Mouse (Mus musculus): ENCODE data around the gene Pls3. TPM values are rescaled to one million over a fixed set of nuclear protein-coding genes. Genes with fewer than 3 reads are reported as not detected.

The Pls3 gene
- total RNA-seq (2021), result 10 to 100 TPM; 17.8 to 20.7 TPM
- long read RNA-seq, experiment 1, transcript Pls3-204 (16 exons, 3,149 nt), result major isoform, 12 of 23 reads
- long read RNA-seq, experiment 1, partial matches to known transcripts, result 1 of 23 reads
- long read RNA-seq, experiment 1, other reads (novel, unspliced or antisense), result 7 of 23 reads
- long read RNA-seq, experiment 2, transcript Pls3-204 (16 exons, 3,149 nt), result major isoform, 31 of 40 reads
- long read RNA-seq, experiment 2, partial matches to known transcripts, result 4 of 40 reads
- long read RNA-seq, experiment 2, other reads (novel, unspliced or antisense), result 3 of 40 reads

DNA sequence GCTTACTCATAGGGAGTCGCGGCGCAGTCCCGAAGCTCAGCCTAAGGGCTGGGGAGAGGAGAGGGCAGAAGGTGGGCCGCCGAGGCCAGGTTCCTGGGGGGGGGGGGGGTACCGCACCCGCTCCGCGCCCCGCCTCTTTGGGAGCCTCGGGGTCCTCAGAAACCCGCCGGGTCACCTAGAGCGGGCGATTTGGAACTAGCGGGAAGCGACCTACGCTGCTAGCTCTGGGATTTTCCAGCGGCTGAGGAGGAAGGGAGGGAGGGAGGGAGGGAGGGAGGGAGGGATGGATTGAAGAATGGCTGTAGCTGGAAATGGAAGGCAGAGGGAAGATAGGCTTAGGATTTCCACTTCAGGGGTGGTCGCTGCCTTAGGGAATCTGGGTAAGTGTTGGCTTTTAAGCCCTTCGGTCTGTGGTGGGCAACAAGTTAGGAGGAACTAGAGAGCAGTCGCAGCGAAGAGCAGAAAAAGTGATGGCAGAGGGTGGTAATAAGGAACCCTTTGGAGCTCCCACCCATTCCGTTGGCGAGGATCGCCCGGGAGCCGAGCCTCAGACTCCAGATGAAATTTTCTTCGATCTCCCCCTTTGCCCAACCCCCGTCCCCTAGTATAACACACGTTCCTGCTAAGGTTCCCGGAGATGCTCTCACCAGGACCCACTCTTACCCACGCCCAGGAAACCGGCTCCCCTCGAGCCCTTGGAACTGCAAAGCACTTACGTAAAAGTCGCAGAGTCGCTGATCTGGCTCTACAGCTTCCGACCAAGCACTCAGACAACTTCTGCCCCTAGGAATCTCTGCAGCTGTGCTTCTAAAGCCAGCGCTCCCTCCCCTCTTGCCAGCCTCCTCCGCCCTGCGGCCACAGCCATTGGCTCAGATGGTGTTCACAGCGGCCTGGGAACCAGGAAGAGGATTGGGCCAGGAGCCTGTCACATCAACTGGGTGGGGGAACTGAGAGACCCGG is at the start of gene Pls3:
Gene Pls3 (minus strand): TSS at position 851 of the 960 bp plus-strand sequence.
- peak; percentile 85 for DNase-seq

DNA sequence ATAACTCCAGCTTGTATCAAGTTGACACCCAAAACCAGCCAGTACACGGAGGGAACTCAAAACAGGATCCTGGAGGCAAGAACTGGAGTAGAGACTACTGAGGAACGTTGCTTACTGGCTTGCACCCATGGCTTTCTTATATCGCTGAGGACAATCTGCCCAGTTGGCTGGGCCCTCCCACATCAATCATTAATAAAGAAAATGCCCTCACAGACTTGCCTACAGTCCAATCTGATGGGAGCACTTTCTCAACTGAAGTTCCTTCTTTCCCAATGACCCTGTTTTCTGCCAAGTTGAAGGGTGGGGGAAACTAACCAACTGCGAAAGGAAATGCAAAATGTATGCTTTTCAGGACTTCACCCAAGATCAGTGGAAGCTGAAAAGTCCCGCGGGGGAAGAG is 20.7 kb upstream of the Pls3 start:
- DNase-seq, result no peak

DNA sequence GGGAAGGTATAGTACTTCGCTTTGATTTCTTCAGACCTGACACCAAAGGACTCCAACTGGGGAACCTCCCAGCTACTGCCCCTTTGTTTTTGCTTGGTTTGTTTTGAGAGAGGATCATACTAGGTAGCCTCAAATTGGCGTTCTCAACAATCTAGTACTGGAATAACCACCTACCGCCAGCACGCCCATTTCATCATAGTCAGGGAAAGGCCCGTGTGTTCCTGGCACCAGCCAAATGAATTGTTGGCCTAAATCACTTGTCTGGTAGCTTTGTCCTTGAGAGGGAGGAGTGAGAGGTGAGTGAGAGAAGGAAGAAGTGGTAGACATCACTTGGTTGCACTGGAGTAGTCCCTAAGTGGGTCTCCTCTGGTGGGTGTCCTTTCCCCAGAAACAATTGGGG is 584 bp upstream of the Pls3 start:
- DNase-seq, result no peak

DNA sequence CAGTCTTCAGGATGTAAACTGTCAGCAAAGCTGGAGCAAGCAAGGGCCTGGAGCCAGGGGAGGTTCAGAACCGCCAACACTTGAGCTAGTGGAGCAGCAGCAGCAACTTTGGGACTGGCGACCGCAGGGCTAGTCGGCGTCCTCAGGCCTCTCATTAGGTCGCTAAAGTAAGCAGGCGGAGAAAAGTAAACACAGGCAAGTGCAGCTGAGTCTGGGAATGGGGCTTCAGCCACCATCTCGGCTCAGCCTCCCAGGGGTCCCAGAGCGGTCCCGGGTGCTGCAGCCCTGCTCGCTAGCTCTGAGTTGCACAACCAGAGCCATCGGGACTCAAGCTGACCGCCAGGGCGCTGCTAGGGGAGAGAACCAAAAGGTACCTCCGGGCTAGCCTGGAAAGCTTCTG is 1.2 kb downstream of the Pls3 start:
- DNase-seq, result peak; percentile 33

DNA sequence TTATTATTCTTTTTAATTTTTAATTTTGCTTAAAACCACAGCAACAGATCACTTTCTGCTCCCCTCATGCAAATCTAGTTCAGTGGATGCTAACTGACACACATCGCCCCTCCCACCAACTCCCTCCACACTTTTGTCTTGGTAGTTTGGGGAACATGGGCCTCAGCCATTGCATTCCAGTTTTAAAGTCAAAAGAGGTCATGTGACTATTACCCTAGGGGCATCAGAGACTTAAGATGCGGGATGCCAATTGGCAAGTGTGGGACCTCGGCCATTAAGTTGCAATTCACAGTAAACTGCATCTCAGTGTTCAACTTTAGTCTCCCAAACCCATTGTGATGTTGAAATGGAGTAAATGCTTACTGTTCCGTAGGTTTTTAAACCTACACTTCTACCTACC is 1.7 kb downstream of the Pls3 start:
- no peak for DNase-seq

DNA sequence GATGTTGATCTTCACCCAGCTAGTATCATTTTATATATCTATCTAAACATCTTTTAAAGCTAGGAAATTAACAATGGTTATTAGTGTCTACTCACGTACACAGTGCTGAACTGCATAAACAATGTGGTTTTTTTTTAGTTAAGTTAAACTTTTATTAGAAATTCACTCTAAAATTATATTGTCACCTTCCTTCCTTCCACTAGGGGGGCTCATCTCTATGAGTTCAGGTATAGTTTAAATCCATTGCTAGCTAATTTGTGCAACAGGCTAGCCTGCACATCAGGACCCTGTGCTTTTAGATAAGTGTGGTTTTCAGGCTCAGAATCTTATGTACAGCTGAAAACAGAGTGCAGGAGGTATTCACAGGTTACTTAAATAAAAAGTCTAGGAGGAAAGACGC is 3.1 kb downstream of the Pls3 start:
- DNase-seq, result no peak

DNA sequence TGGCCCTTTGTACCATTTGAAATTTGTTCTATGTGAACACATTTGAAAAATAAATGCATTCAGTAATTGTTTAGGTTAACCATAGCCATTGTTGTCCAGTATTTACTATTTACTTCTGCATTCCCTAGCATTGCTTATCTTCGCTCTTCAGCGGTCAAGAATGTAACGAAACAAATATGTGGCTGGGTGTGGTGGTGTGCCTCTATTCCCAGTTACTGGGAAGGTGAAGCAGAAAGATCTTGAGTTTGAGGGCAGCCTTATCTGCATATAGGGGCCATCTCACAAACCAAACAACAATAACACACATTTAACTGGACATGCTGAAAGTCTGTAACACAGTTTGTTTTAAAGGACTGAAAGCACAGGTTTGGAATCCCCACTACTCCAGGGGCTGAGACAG is 13.3 kb downstream of the Pls3 start:
- DNase-seq, result no peak

DNA sequence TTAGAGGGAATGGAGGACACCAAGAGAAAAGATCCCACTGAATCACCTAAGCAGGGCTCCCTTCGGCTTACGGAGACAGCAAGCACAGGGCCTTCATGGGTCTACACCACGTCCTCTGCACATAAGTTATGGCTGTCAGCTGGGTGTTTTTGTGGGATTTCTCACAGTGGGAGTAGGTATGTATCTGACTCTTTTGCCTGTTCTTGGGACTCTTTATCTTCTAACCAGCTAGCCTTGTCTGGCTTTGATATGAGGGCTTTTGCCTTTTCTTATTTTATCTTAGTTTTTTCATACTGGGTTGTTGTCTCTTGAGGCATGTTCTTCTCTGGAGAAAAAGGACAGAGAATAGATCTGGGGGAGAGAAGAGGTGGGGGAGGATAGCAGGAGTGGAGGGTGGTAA is 20.7 kb downstream of the Pls3 start:
- no peak for DNase-seq

DNA sequence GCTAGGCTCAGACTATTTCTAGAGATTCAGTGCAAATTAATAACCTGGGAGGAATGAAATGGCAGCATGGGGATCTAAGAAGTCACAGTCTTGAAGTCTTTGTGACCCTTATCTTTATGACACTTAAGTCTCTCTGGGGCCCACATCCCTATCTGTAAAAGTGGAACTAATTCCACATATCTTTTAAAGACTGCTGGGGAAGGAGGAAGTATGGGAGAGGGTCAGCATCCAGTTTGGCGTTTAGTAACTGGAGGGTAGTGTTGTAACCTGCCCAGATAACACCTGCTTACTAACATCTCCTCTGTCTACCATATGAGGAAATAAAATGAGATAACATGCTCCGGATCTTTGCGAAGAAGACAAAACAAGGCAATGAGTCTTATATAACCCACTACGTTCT is 30.7 kb downstream of the Pls3 start:
- DNase-seq, result no peak

DNA sequence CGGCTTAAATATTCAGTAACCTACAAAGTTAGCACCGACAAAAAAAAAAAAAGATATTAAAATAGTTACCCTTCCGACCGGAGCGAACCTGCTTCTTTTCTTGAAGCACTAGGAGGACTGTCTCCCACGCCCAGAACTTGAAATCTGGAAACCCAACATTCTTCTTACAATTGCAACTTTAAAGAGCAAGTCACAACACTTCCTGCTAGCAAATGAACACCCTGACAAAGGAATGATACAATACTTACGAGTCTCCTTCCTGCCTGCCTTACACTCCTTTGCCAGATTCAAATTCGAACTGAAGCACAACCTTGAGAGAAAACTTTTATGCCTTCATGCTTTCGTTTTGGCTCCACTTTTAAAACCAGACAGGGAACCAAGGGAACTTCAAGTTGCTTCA is 32.1 kb downstream of the Pls3 start:
- DNase-seq, result no peak

DNA sequence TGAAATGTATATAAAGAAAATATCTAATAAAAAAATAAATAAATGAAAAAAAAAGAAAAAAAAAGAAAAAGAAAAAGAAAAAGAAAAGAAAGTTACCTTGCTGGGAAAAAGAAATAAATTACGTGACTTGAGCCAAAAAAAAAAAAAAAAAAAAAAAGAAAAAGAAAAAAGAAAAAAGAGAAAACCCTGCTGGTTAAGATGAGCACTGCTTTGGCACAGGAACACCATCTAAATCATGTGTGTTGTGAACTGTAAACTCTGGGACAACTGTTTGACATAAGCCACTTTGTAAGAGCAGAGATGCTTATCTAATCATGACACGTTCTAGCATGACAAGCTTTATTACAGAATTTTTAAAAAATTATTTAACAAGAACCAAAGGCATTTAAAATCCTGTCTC is 32.9 kb downstream of the Pls3 start:
- no peak for DNase-seq

DNA sequence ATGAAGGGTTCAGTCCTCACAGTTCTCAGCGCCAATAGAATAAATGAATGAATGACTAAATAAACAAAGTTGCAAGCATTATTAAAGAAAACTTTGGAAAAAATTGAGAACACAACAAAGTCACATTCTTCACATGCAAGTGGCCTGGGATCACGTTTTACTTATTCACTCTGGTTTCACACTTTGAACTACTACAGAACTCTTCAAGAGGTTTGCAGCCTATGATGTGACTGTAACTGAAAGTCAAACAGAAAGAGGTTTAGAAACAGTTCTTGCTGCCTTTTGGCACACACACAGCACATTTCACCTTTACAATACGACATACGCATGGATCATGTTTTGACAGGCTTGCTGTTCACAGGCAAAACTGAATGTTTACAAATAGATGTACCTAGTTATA is 34.7 kb downstream of the Pls3 start:
- no peak for DNase-seq

DNA sequence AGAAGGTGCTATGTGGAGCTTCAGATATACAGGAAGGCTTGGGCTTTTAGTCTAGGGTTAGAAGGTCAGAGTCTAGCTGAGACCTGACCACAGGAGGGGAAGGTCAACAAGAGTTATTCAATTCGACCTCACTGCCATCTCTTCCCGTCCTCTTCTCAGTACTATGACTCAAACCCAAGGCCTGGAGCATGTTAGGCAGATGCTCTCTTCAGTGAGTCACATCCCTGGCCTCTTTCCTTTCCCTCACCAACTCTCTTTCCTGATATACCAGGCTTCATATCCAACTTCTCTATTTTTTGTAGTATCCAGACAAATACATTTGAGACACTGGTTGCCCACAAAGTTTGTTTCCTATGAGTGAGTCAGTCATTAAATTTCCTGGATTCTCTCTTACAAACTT is 40.1 kb downstream of the Pls3 start:
- DNase-seq, result no peak

DNA sequence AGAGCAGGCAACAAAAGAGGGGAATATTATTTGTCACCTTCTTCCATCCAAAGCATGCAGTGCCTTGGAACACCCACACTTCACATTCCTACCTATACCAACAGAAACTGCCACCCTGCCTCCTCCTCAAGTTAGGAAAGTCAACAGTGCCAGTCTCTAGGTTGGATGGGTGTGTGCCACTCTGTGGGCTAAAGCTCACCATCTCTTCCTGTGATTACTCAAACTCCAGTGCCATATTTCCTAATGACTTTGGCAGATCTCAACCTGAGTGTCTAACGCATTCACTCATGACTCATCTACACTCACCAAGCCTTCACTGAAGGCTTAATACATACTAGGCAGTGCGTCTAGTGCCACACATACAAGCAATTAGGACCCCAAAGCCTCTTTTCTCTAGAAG is 40.7 kb downstream of the Pls3 start:
- DNase-seq, result no peak

DNA sequence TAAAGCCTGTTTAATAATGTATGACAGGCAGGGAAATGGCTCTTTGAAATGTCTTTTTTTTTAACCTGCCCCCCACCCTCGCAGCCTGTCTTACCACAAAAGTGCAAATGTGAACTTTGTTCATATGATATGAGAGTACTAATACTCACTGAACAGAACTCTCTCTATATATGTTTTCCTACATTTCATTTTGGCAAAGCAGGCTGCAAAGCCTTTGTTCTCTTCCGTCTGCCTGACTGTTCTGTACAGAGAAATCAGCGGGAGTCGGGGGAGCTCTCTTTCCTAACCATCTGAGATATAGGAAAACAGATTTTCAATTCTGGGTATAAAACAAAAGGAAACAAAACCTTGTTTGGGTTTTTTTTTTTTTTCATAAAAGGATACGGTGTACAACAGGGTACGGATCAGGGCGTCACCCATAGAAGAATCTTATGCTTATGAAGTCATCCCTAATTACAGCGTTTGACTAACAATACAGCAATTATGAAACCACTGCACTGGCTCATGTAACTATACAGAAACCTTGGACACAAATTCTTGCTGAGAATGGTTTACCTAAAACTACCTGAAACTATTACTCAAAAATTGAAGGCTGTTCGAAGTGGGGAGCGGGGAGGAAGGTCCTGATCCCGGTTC is 41.9 kb downstream of the Pls3 start:
- no peak for DNase-seq

DNA sequence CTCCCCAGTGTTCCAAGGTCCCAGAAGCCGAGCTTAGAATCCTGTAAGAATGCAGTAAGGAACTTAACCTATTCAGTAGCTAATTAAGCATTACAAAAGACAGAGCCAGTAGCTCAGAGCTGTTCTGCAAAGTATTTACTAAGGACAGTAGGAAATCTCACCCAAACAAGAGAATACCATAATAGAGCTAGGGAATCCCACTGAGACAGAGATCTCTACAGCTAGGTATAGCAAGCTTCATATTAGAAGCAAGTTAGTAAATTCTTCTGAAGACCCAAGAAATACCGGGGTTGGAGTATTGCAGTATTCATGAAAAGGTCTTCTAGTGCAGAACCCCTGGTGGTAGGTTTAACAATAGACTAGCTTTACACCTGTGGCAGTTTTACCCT is 45.1 kb downstream of the Pls3 start:
- DNase-seq, result no peak

DNA sequence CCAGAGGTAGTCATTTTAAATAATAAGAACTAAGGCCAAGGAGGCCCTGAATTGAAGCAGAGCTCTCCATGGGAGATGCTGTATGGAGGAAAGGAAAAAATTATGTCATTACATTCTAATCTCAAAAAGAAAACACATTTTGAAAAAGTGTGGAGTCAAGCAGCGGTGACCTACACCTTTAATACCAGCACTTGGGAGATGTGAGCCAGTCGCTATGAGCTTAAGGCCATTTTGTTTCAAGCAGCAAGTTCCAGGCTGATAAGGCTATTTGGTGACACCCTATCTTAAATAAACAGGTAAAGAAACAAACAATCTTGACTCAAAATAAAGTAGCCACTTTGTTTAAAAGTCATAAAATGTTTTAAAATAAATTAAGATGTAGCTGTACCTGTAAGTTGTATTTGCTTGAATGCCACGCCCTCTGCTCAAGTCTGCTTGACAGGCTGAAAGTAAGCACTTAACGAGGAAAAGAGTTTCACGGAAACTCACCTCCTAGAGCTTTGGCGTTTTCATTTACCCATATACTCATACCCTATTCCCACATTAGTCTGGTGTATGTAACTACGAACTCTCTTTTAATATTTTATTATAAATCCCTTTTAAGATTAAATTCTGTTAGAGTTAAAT is 45.6 kb downstream of the Pls3 start:
- DNase-seq, result no peak

DNA sequence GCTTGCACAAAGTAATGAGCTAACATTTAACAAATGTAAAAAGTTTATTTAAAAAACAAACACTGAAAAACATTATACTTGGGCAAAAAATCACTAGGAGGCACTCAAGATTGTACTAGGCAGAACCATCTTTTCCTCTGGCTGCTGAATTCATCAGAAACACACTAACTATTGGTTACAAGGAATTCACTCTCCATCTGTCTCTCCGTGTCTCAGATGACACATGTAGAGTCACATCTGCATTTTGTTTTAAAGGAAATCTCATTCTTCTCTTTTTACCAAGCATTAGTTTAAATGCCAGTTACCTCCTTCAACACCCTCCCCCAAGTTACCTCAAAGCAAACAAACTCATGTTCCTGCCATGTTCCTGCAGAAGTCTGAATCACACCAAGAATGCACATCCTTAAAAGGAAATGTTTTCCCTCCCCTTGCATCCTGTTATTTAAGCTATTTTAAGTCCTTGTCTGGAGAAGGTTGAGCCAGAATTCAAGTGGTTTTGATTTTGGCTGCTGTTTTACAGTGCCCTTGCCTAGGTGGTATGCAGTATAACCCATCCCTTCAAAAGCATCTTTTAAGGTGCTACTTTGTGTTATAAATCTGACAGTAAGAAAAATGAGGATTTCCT is 56.2 kb downstream of the Pls3 start:
- DNase-seq, result no peak

DNA sequence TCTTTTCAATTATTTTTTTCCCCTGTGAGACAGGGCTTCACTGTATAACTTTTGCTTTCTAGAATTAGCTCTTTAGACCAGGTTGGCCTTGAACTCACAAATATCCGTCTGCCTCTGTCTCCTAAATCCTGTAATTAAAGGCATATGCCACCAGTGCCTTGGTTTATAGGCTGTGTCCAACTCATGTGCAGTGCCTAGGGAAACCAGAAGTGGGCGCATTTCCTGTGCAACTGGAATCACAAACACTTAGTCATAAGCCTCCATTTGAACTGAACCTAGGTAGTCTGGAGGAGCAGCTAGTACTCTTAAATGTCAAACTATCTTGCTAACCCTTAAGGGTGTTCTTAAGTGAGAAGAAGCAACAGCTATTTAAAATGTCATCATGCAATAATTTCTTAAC is 60.0 kb downstream of the Pls3 start:
- DNase-seq, result no peak

DNA sequence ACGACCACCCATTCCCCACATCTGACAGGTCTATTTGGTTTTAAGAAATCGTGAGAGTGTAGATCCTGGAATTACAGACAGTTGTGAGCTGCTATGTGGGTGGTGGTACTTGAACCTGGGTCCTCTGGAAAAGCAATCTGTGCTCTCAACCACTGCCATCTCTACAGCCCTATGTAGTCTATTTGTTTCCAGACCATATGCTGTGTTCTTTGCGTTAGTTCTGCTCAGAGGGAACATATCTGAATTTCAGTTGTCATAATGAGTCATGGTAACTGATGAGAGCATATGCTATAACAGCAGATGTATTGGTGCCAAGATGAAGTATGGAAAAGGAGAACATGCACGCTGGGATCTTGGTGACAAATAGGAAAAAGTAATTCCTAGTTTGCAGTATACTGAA is 60.9 kb downstream of the Pls3 start:
- no peak for DNase-seq

DNA sequence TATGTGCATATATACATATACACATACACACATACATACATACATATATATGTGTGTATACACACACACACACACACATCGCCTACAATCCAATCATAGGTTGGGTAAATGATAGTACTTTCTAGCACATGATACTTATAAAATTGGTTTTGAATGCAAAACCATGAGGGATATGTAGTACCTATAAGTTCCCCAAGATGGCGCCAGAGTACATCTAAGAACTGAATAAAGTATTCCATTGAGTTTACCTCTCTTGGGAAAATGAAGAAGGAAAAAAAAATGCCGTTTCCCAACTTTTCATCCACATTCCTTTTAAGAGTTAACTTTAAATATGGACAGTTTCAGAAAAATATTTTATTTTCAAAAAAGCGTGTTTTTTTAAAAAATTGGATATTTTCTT is 78.4 kb downstream of the Pls3 start:
- DNase-seq, result no peak

DNA sequence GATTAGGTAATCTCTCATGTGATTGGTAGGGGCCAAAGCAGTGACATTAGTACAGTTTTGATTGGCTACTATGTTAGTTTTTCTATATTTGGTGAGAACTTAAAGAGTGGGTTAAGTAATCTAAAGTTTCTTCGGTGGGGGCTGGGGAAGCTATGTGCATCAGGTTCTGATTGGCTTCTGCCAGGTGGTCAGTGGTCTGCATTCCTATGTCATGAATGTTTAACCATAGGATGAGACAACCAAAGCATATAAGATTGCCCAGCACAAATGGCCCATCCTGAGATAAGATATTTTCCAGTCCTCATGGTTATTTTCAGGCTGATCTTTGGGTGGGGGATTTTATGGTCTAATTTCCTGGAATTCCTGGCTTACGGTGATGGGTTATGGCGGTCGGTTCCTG is 95.2 kb downstream of the Pls3 start:
- no peak for DNase-seq
